Mouse (Mus musculus): ENCODE measurements around the gene Dnaic2.

The Dnaic2 gene

GRCm38 (mm10) chr11:114745134-114745533 lies 17.9 kb downstream of the Dnaic2 start:
- WGBS, result 1% methylated on average over 12 of the region's 12 CpGs

GRCm38 (mm10) chr11:114747564-114748138 lies 20.4 kb downstream of the Dnaic2 start:
- 83% methylated on average over 12 of the region's 12 CpGs for WGBS

- 5% methylated on average over 51 of the region's 51 CpGs for WGBS
These were observed 37.9 kb downstream of the Dnaic2 start, which contains the start of gene Kif19a for GRCm38 (mm10) chr11:114764820-114765818. TSS of gene Kif19a (plus strand) at chr11:114765388.

- 72% methylated on average over 6 of the region's 6 CpGs for WGBS
These were observed 42.7 kb downstream of the Dnaic2 start for GRCm38 (mm10) chr11:114769911-114770310.

- 94% methylated on average over 2 of the region's 2 CpGs for WGBS
These were observed 44.7 kb downstream of the Dnaic2 start for GRCm38 (mm10) chr11:114771896-114772295.

- WGBS, result 68% methylated on average over 9 of the region's 9 CpGs
These were observed 52.9 kb downstream of the Dnaic2 start for GRCm38 (mm10) chr11:114780076-114780475.

- WGBS, result 71% methylated on average over 10 of the region's 10 CpGs
These were observed 58.7 kb downstream of the Dnaic2 start for GRCm38 (mm10) chr11:114785892-114786291.

GRCm38 (mm10) chr11:114786326-114786725 lies 59.1 kb downstream of the Dnaic2 start:
- 3% methylated on average over 43 of the region's 43 CpGs for WGBS

GRCm38 (mm10) chr11:114787611-114788010 lies 60.4 kb downstream of the Dnaic2 start:
- 72% methylated on average over 3 of the region's 3 CpGs for WGBS

GRCm38 (mm10) chr11:114789061-114789714 lies 62.0 kb downstream of the Dnaic2 start:
- WGBS, result 19% methylated on average over 30 of the region's 30 CpGs

- WGBS, result 79% methylated on average over 9 of the region's 9 CpGs
These were observed 62.5 kb downstream of the Dnaic2 start for GRCm38 (mm10) chr11:114789716-114790115.

GRCm38 (mm10) chr11:114790171-114790570 lies 63.0 kb downstream of the Dnaic2 start:
- 86% methylated on average over 12 of the region's 12 CpGs for WGBS

- WGBS, result 56% methylated on average over 4 of the region's 4 CpGs
These were observed 63.6 kb downstream of the Dnaic2 start for GRCm38 (mm10) chr11:114790841-114791240.

- 13% methylated on average over 50 of the region's 50 CpGs for WGBS
These were observed 64.2 kb downstream of the Dnaic2 start for GRCm38 (mm10) chr11:114791351-114791889.

- WGBS, result 2% methylated on average over 59 of the region's 59 CpGs
These were observed 64.7 kb downstream of the Dnaic2 start for GRCm38 (mm10) chr11:114791891-114792411.

GRCm38 (mm10) chr11:114792931-114793494 lies 65.8 kb downstream of the Dnaic2 start:
- 33% methylated on average over 5 of the region's 5 CpGs for WGBS

GRCm38 (mm10) chr11:114793868-114794545 lies 66.8 kb downstream of the Dnaic2 start:
- 47% methylated on average over 19 of the region's 19 CpGs for WGBS

GRCm38 (mm10) chr11:114794691-114795090 lies 67.5 kb downstream of the Dnaic2 start:
- WGBS, result 48% methylated on average over 4 of the region's 4 CpGs

- 1% methylated on average over 7 of the region's 7 CpGs for WGBS
These were observed 68.1 kb downstream of the Dnaic2 start for GRCm38 (mm10) chr11:114795231-114795746.

- WGBS, result 21% methylated on average over 4 of the region's 4 CpGs
These were observed 68.7 kb downstream of the Dnaic2 start, which contains the start of gene Btbd17 for GRCm38 (mm10) chr11:114795848-114796322. TSS of gene Btbd17 (minus strand) at chr11:114795945.
